Mouse (Mus musculus): ENCODE measurements at regions not wholly inside any gene's neighbourhood (a gene's known extent, or its start where the extent isn't known, plus 50 kb on each side); places are given as distances from the start of the nearest gene placed in this dataset.

- TF ChIP-seq GATA1 (IDR thresholded peaks at IDR 0.05; ENCODE audit: borderline replicate concordance, low read length) (no peak), FLI1 (IDR thresholded peaks at IDR 0.05; ENCODE audit: low read length) (no peak)
Measured at GRCm38 (mm10) chr3:148472943-148473444, 517.4 kb downstream of the Adgrl2 start.

All from megakaryocyte, embryonic 14.5 days (primary cell).